Mouse (Mus musculus) limb, embryonic 13.5 days (tissue): ENCODE measurements at regions not wholly inside any gene's neighbourhood (a gene's known extent, or its start where the extent isn't known, plus 50 kb on each side); places are given as distances from the start of the nearest gene placed in this dataset.
A peak's percentile ranks its signal among the peaks of the same experiment; 100 is the strongest.
"Not testable (repeated sequence)": the region's sequence is repeated elsewhere in the genome, so short reads cannot be mapped to it uniquely, and the experiment has no call there.

Experiments
- ATAC-seq: fragments of 200-750 bp; cut with Nextera tagmentation; 2 replicates; pipeline ENCODE4 v1.8.0; 2017; ENCODE audit warnings: low read depth, moderate number of reproducible peaks, moderate TSS enrichment; ENCODE audit not compliant: low FRiP score
- H3K27ac ChIP-seq: fragments of 300-500 bp; sonication (generic); 2 replicates; pipeline ENCODE4 v1.5.1; 2015; ENCODE audit warnings: inconsistent platforms, mild to moderate bottlenecking, moderate library complexity
- H3K27me3 ChIP-seq: fragments of 300-500 bp; sonication (generic); 2 replicates; pipeline ENCODE4 v1.6.1; 2015; ENCODE audit warnings: mild to moderate bottlenecking, inconsistent platforms
- H3K36me3 ChIP-seq: fragments of 300-500 bp; sonication (generic); 2 replicates; pipeline ENCODE4 v1.6.1; 2015; ENCODE audit warnings: inconsistent platforms, mild to moderate bottlenecking, moderate library complexity
- H3K4me1 ChIP-seq: fragments of 300-500 bp; sonication (generic); 2 replicates; pipeline ENCODE4 v1.6.1; 2015; ENCODE audit warnings: inconsistent platforms
- H3K4me2 ChIP-seq: fragments of 300-500 bp; sonication (generic); replicated peaks from 2 replicates; pipeline ENCODE4 v1.6.1; 2015; ENCODE audit warnings: inconsistent platforms, mild to moderate bottlenecking, moderate library complexity
- H3K4me3 ChIP-seq: fragments of 300-500 bp; sonication (generic); 2 replicates; pipeline ENCODE4 v1.5.1; 2015; ENCODE audit warnings: moderate library complexity, mild to moderate bottlenecking, inconsistent platforms
- H3K9ac ChIP-seq: fragments of 300-500 bp; sonication (generic); 2 replicates; pipeline ENCODE4 v1.6.1; 2015; ENCODE audit warnings: mild to moderate bottlenecking, inconsistent platforms
- H3K9me3 ChIP-seq: fragments of 300-500 bp; sonication (generic); 2 replicates; pipeline ENCODE4 v1.6.1; 2016; ENCODE audit warnings: inconsistent platforms
- WGBS: fragments of 180-500 bp; shearing (Covaris S2); methylation state at CpG from one replicate; pipeline ENCODE4 v1.1.7; 2015; 5-methylcytosine and 5-hydroxymethylcytosine counted together

- Histone ChIP-seq H3K4me2 (no peak overlapping the region), H3K27ac (no peak overlapping the region), H3K4me3 (no peak overlapping the region), H3K36me3 (no peaks in the 10 kb centered on the region), H3K27me3 (no peaks in the 10 kb centered on the region), H3K9ac (no peak overlapping the region), H3K9me3 (no peaks in the 10 kb centered on the region), H3K4me1 (peaks cover 14% of the 10 kb centered on the region)
- ATAC-seq = no peak
- WGBS = 82% methylated on average over 6 of the region's 6 CpGs
Observed at GRCm38 (mm10) chr5:77805796-77806195, 398.0 kb upstream of the Igfbp7 start.

- no peak for ATAC-seq
- 59% methylated on average over 1 of the region's 1 CpGs for WGBS
- Histone ChIP-seq H3K27ac (no peak overlapping the region), H3K9ac (no peak overlapping the region), H3K27me3 (no peaks in the 10 kb centered on the region), H3K36me3 (no peaks in the 10 kb centered on the region), H3K4me1 (peaks cover 14% of the 10 kb centered on the region), H3K9me3 (no peaks in the 10 kb centered on the region), H3K4me3 (no peak overlapping the region), H3K4me2 (no peak overlapping the region)
Observed at GRCm38 (mm10) chr5:77805303-77805702, 397.5 kb upstream of the Igfbp7 start.

GRCm38 (mm10) chr5:77804113-77804512 is 396.3 kb upstream of the Igfbp7 start:
- Histone ChIP-seq H3K4me2 (peak overlapping the region; percentile 50), H3K4me3 (no peak overlapping the region; the same call in 1 of the 2 replicates)
- peak; percentile 54; the same call in 1 of the 2 replicates for ATAC-seq

DNA sequence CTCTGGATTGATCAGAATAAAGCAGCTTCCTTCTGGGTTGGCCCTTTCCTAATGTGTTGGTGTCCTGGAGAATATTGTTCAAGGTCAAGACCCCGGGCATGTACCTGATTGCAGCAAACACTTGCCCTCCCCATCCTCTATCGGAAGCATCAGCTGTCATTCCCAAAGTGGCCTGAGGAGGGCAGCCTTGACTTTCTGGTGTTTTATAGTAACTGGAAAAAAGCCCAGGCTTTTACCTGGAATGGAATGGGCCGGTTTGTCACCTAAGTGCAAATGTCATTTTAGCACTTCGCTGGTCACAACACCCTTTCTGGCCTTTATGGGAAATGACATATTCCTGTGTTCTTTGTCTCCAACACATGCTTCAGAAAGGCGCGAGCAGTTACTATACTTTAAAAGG is 395.7 kb upstream of the Igfbp7 start:
- ATAC-seq = no peak
- Histone ChIP-seq H3K4me3 (peak overlapping the region; percentile 10), H3K9me3 (no peaks in the 10 kb centered on the region), H3K9ac (no peak overlapping the region), H3K36me3 (no peaks in the 10 kb centered on the region), H3K4me2 (peak overlapping the region; percentile 50), H3K4me1 (peaks cover 14% of the 10 kb centered on the region), H3K27ac (no peak overlapping the region), H3K27me3 (no peaks in the 10 kb centered on the region)
- WGBS = 45% methylated on average over 6 of the region's 6 CpGs

More at GRCm38 (mm10) chr5:77804113-77804512, 396.3 kb upstream of the Igfbp7 start:
- Histone ChIP-seq H3K9ac (peak overlapping the region; percentile 48), H3K27ac (no peak overlapping the region), H3K36me3 (no peaks in the 10 kb centered on the region), H3K4me1 (peaks cover 14% of the 10 kb centered on the region), H3K9me3 (no peaks in the 10 kb centered on the region), H3K27me3 (no peaks in the 10 kb centered on the region)
- WGBS = 26% methylated on average over 9 of the region's 9 CpGs

- Histone ChIP-seq H3K4me2 (no peak overlapping the region), H3K27ac (no peak overlapping the region), H3K27me3 (no peaks in the 10 kb centered on the region), H3K4me1 (no peaks in the 10 kb centered on the region), H3K4me3 (no peak overlapping the region), H3K36me3 (no peaks in the 10 kb centered on the region), H3K9me3 (no peaks in the 10 kb centered on the region), H3K9ac (no peak overlapping the region)
- no peak for ATAC-seq
- WGBS = 73% methylated on average over 3 of the region's 3 CpGs
Observed at GRCm38 (mm10) chr5:77796960-77797359, 389.1 kb upstream of the Igfbp7 start.

DNA sequence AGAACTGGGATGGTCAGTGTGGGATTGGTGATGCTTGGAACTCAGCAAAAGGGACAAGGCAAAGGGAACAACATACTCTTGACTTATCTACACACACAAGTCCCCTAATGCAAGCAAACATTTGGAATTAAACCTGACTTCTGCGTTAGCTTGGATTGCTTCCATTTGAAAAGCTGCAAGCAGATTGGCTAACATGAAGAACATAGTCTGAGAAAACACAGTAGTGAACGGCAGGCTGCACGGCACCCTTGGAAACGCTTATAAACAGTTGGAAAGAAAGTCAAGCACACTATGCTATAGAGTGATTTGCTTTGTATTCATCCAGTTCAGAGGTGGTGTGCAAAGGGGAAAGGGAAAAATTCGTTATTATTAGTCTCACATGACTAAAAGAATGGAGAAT is 387.9 kb upstream of the Igfbp7 start:
- H3K27ac ChIP-seq = no peak overlapping the region
- no peaks in the 10 kb centered on the region for H3K4me1 ChIP-seq
- H3K9me3 ChIP-seq = no peaks in the 10 kb centered on the region
- H3K4me2 ChIP-seq = no peak overlapping the region
- no peaks in the 10 kb centered on the region for H3K36me3 ChIP-seq
- no peaks in the 10 kb centered on the region for H3K27me3 ChIP-seq
- 80% methylated on average over 5 of the region's 5 CpGs for WGBS
- no peak overlapping the region for H3K4me3 ChIP-seq
- no peak overlapping the region for H3K9ac ChIP-seq
- no peak for ATAC-seq

DNA sequence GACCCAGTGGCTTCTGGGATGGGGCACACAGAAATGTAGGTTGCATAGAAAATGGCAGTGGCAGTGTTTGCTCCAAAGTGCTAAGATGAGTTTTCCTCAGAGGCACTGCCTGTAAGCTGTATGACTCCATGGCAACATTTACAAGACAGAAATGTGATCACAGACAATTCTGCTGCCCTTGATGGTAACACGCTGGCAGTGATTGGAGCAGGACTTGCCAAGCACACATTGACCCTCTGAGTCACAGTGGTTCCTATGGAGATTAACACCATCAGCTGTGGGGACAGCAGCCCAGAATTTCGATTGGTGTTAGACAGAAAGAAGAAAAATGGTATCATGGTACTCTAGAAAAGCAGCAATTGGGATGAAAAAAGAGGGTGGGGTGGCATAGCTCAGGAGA is 376.1 kb upstream of the Igfbp7 start:
- H3K4me2 ChIP-seq = no peak overlapping the region
- H3K27me3 ChIP-seq = no peaks in the 10 kb centered on the region
- no peaks in the 10 kb centered on the region for H3K36me3 ChIP-seq
- no peak overlapping the region for H3K4me3 ChIP-seq
- no peaks in the 10 kb centered on the region for H3K9me3 ChIP-seq
- H3K27ac ChIP-seq = no peak overlapping the region
- no peak for ATAC-seq
- H3K4me1 ChIP-seq = no peaks in the 10 kb centered on the region
- 64% methylated on average over 2 of the region's 2 CpGs for WGBS
- no peak overlapping the region for H3K9ac ChIP-seq

- ATAC-seq = no peak
- Histone ChIP-seq H3K4me1 (no peaks in the 10 kb centered on the region), H3K9me3 (no peaks in the 10 kb centered on the region), H3K36me3 (no peaks in the 10 kb centered on the region), H3K4me3 (no peak overlapping the region), H3K27ac (no peak overlapping the region), H3K4me2 (no peak overlapping the region), H3K27me3 (no peaks in the 10 kb centered on the region), H3K9ac (no peak overlapping the region)
- 46% methylated on average over 6 of the region's 6 CpGs for WGBS
Observed at GRCm38 (mm10) chr5:77762426-77763042, 354.7 kb upstream of the Igfbp7 start.

- no peak for ATAC-seq
- Histone ChIP-seq H3K4me2 (no peak overlapping the region), H3K4me3 (no peak overlapping the region), H3K4me1 (no peaks in the 10 kb centered on the region), H3K36me3 (no peaks in the 10 kb centered on the region), H3K9me3 (no peaks in the 10 kb centered on the region), H3K27me3 (no peaks in the 10 kb centered on the region), H3K9ac (no peak overlapping the region), H3K27ac (no peak overlapping the region)
- WGBS = 91% methylated on average over 6 of the region's 6 CpGs
Observed at GRCm38 (mm10) chr5:77762013-77762412, 354.2 kb upstream of the Igfbp7 start.

GRCm38 (mm10) chr5:77748933-77749332 is 341.1 kb upstream of the Igfbp7 start:
- Histone ChIP-seq H3K4me1 (no peaks in the 10 kb centered on the region), H3K9me3 (no peaks in the 10 kb centered on the region), H3K4me3 (no peak overlapping the region), H3K27me3 (no peaks in the 10 kb centered on the region), H3K36me3 (no peaks in the 10 kb centered on the region), H3K4me2 (no peak overlapping the region), H3K9ac (no peak overlapping the region), H3K27ac (no peak overlapping the region)
- no peak for ATAC-seq
- 83% methylated on average over 1 of the region's 1 CpGs for whole genome bisulfite sequencing

DNA sequence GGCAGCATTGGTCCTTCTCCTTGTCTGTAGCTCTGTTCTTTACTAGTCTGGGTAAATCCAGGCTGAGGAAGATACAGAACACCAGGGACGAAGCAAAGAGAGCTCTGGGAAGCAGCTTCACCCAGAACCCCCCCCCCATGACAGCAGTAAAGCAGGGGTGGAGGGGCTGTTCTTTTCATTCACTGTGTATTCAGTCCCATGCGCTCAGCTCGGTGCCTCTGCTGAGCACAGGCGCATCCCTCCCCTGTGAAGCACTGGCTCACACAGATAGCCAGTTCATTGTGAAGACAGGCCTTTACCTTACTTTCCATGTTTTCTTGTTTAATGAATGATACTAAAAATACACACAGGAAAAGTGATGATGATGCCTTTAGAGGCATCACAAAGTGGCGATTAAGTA is 338.8 kb upstream of the Igfbp7 start:
- no peak overlapping the region for H3K4me3 ChIP-seq
- no peak overlapping the region for H3K27ac ChIP-seq
- H3K36me3 ChIP-seq = no peaks in the 10 kb centered on the region
- H3K9ac ChIP-seq = no peak overlapping the region
- 84% methylated on average over 5 of the region's 5 CpGs for WGBS
- H3K4me2 ChIP-seq = no peak overlapping the region
- H3K9me3 ChIP-seq = no peaks in the 10 kb centered on the region
- no peaks in the 10 kb centered on the region for H3K4me1 ChIP-seq
- no peaks in the 10 kb centered on the region for H3K27me3 ChIP-seq
- no peak for ATAC-seq

- H3K4me3 ChIP-seq = no peak overlapping the region
Observed at GRCm38 (mm10) chr5:77743467-77743866, 335.6 kb upstream of the Igfbp7 start.

DNA sequence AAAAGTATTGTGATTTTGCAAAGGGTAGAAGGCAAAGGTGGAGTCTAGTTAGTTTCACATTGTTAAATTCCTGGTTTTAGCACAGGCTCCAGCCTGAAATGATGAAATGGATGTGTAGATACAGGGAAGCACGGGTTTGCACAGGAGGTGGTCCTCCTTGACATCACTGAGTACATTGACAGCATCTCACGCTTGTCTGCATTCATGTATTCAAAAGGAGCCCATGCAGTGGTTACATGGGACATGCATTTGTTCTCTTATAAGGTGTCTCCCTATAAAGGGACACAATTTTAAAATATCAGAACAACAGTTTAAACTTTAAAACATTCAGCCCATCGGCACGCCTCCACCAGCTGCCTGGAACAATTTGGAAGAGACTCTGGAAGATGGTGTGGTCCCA is 322.4 kb upstream of the Igfbp7 start:
- WGBS = 73% methylated on average over 4 of the region's 4 CpGs
- H3K4me3 ChIP-seq, H3K27ac ChIP-seq, H3K27me3 ChIP-seq, H3K9me3 ChIP-seq, H3K36me3 ChIP-seq, H3K4me1 ChIP-seq, ATAC-seq, H3K9ac ChIP-seq, H3K4me2 ChIP-seq: not testable (repeated sequence)

More at GRCm38 (mm10) chr5:77743467-77743866, 335.6 kb upstream of the Igfbp7 start:
- 84% methylated on average over 3 of the region's 3 CpGs for WGBS
- Histone ChIP-seq H3K36me3 (no peaks in the 10 kb centered on the region), H3K4me1 (no peaks in the 10 kb centered on the region), H3K9me3 (no peaks in the 10 kb centered on the region), H3K27ac (no peak overlapping the region), H3K9ac (no peak overlapping the region), H3K27me3 (no peaks in the 10 kb centered on the region), H3K4me2 (no peak overlapping the region)
- ATAC-seq = no peak
